Mouse (Mus musculus) left cerebral cortex, postnatal 4 days (tissue): Measurements from ENCODE around the gene Hoxa9. TPM values are rescaled to one million over a fixed set of nuclear protein-coding genes. Genes with fewer than 3 reads are reported as not detected.

Experiments used
- DNase-seq: peaks from one replicate; pipeline ENCODE4 v3.0.0-alpha.2; 2022
- intact Hi-C: fragments of 180-260 bp; cut with DNase I; formaldehyde crosslinking; loops from one replicate; pipeline ENCODE4 v1.15.1; 2025
- total RNA-seq, 2 experiments: library from RNA; stranded (reverse); gene quantifications; 2 replicates each; pipeline ENCODE4 v1.2.3; 2021

Gene Hoxa9
- total RNA-seq, 2 experiments from 2014 or later, result not detected

GRCm38 (mm10) chr6:52262463-52263320 lies 31.8 kb upstream of the Hoxa9 start:
- intact Hi-C loops, result no loop called here
- DNase-seq, result no peak

- DNase-seq, result no peak
- intact Hi-C loops, result no loop called here
These were observed 31.0 kb upstream of the Hoxa9 start for GRCm38 (mm10) chr6:52261751-52262462.

GRCm38 (mm10) chr6:52260654-52261575 lies 30.0 kb upstream of the Hoxa9 start, which contains the start of gene Hoxa13:
TSS of gene Hoxa13 (minus strand) at chr6:52260880.
- DNase-seq, result no peak

GRCm38 (mm10) chr6:52259811-52260261 lies 28.9 kb upstream of the Hoxa9 start:
- intact Hi-C loops, result no loop called here
- no peak for DNase-seq

More at GRCm38 (mm10) chr6:52260654-52261575, 30.0 kb upstream of the Hoxa9 start, which contains the start of gene Hoxa13:
- intact Hi-C loops, result no loop called here

- intact Hi-C loops, result no loop called here
- no peak for DNase-seq
These were observed 28.3 kb upstream of the Hoxa9 start for GRCm38 (mm10) chr6:52259081-52259790.

GRCm38 (mm10) chr6:52256956-52257355 lies 26.1 kb upstream of the Hoxa9 start:
- intact Hi-C loops, result no loop called here
- DNase-seq, result peak; percentile 87

- intact Hi-C loops, result no loop called here
- DNase-seq, result no peak
These were observed 22.9 kb upstream of the Hoxa9 start for GRCm38 (mm10) chr6:52253511-52254500.

GRCm38 (mm10) chr6:52252775-52253376 lies 22.0 kb upstream of the Hoxa9 start:
- DNase-seq, result no peak
- intact Hi-C loops, result no loop called here

- DNase-seq, result no peak
- intact Hi-C loops, result no loop called here
These were observed 21.3 kb upstream of the Hoxa9 start for GRCm38 (mm10) chr6:52252016-52252774.

- intact Hi-C loops, result no loop called here
- DNase-seq, result no peak
These were observed 20.4 kb upstream of the Hoxa9 start for GRCm38 (mm10) chr6:52251177-52251879.

GRCm38 (mm10) chr6:52249826-52250225 lies 18.9 kb upstream of the Hoxa9 start:
- intact Hi-C loops, result no loop called here
- DNase-seq, result no peak

GRCm38 (mm10) chr6:52249415-52249738 lies 18.5 kb upstream of the Hoxa9 start:
- intact Hi-C loops, result no loop called here
- no peak for DNase-seq

GRCm38 (mm10) chr6:52248638-52249414 lies 17.9 kb upstream of the Hoxa9 start:
- no peak for DNase-seq
- intact Hi-C loops, result no loop called here

- intact Hi-C loops, result no loop called here
- DNase-seq, result no peak
These were observed 17.1 kb upstream of the Hoxa9 start for GRCm38 (mm10) chr6:52247766-52248637.

GRCm38 (mm10) chr6:52246916-52247315 lies 16.0 kb upstream of the Hoxa9 start:
- intact Hi-C loops, result no loop called here
- no peak for DNase-seq
